ENCODE assay signal across 21 mouse cellular contexts in the genomic region with DNA sequence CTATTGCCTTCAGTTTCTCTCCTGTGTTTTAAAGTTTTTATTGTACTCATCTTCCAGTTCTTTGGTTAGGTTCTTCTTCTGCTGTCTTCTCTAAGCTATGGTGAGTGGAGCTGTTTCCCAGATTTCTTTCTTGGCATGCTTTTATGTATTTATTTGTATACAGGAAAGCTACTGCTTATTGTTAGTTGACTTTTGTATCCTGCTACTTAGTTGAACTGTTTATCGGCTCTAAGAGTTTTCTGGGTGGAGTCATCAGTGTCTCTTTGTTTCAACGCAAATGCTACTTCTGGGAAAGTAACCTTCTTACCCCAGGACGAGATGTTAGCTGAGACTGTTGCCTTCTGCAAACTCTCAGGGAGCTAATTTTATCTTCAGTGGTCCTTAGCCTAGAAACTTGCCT. TPM values are rescaled to one million over a fixed set of nuclear protein-coding genes. Genes with fewer than 3 reads are reported as not detected.
"Had no signal": no experiment of that assay in that cellular context is flagged by ENCODE, and none has a peak within 500 bp of the region (broad histone marks: within the 10 kb centered on the region; RNA-seq: fewer than 3 reads in every experiment).

No protein-coding gene starts in this region.

- H3K27me3 ChIP-seq: megakaryocyte, embryonic 14.5 days; midbrain, embryonic 13.5 days; midbrain, embryonic 15.5 days; neural tube, embryonic 12.5 days; stomach, embryonic 15.5 days had no signal

- H3K9me3 ChIP-seq: liver, embryonic 15.5 days; megakaryocyte, embryonic 14.5 days; midbrain, embryonic 13.5 days; midbrain, embryonic 15.5 days; neural tube, embryonic 12.5 days; stomach, embryonic 15.5 days had no signal

- ATAC-seq: liver, postnatal 0 days; midbrain, embryonic 13.5 days; midbrain, embryonic 15.5 days had no signal

- H3K9ac ChIP-seq: liver, embryonic 15.5 days; liver, postnatal 0 days; lung, embryonic 14.5 days; midbrain, embryonic 13.5 days; midbrain, embryonic 15.5 days; neural tube, embryonic 12.5 days; stomach, embryonic 15.5 days had no signal

- H3K36me3 ChIP-seq: liver, embryonic 15.5 days; midbrain, embryonic 15.5 days; stomach, embryonic 15.5 days had no signal

- H3K4me1 ChIP-seq: midbrain, embryonic 13.5 days; midbrain, embryonic 15.5 days; neural tube, embryonic 12.5 days; stomach, embryonic 15.5 days had no signal

- H3K4me3 ChIP-seq: liver, embryonic 15.5 days; megakaryocyte, embryonic 14.5 days; midbrain, embryonic 13.5 days; midbrain, embryonic 15.5 days; neural tube, embryonic 12.5 days; stomach, embryonic 15.5 days had no signal

- H3K4me2 ChIP-seq: liver, embryonic 15.5 days; lung, embryonic 14.5 days; midbrain, embryonic 11.5 days; midbrain, embryonic 13.5 days; midbrain, embryonic 15.5 days; neural tube, embryonic 12.5 days; stomach, embryonic 15.5 days had no signal

- H3K27ac ChIP-seq: liver, embryonic 15.5 days; macrophage; midbrain, embryonic 13.5 days; midbrain, embryonic 15.5 days; neural tube, embryonic 12.5 days; stomach, embryonic 15.5 days; stomach, postnatal 0 days had no signal

- DNase-seq: liver, postnatal 0 days; lung, embryonic 14.5 days; right cerebral cortex, postnatal 14 days; thymus, adult 2 months; thymus, postnatal 25 days; thymus, postnatal 4 days had no signal

RNA-seq across cellular contexts. Expression of a gene that starts 8.2 kb away (rescaled TPM):
- total RNA-seq: megakaryocyte progenitor cell, adult 5-6 weeks; monocyte, adult 5-6 weeks; neutrophil, adult 5-6 weeks had no signal
- polyA plus RNA-seq: liver, embryonic 15.5 days; liver, postnatal 0 days; lung, embryonic 14.5 days; macrophage; spleen, adult 2 months; stomach, embryonic 15.5 days; stomach, postnatal 0 days; testis, adult 2 months had no signal

RNA-seq across cellular contexts. Expression of a gene that starts 45.4 kb away (rescaled TPM):
- total RNA-seq: megakaryocyte progenitor cell, adult 5-6 weeks; monocyte, adult 5-6 weeks; neutrophil, adult 5-6 weeks had no signal
- polyA plus RNA-seq: liver, embryonic 15.5 days; liver, postnatal 0 days; lung, embryonic 14.5 days; lung, embryonic 16.5 days; macrophage; stomach, embryonic 15.5 days; thymus, adult 2 months had no signal
